Comparison of ENCODE assay signal across 21 mouse cellular contexts in genomic region chr16:49069256-49069963, GRCm38 (mm10). TPM values are rescaled to one million over a fixed set of nuclear protein-coding genes. Genes with fewer than 3 reads are reported as not detected.
DNase-seq lines count a peak whose midpoint lies in the region; ATAC-seq and TF ChIP-seq lines count a peak whose summit lies in the region.
"Had no signal": no experiment of that assay in that cellular context is flagged by ENCODE, and none has a peak within 500 bp of the region (broad histone marks: within the 10 kb centered on the region; RNA-seq: fewer than 3 reads in every experiment).

No protein-coding gene starts in this region.

- H3K4me1 ChIP-seq in forebrain, embryonic 12.5 days, result no peaks in the 10 kb centered on the region
- no peaks in the 10 kb centered on the region for H3K4me1 ChIP-seq in forebrain, embryonic 16.5 days (replicated peaks; ENCODE audit: control insufficient read depth, insufficient read depth, low read length)
- no peaks in the 10 kb centered on the region for H3K4me1 ChIP-seq in hindbrain, embryonic 15.5 days (replicated peaks)
- H3K4me1 ChIP-seq: heart, embryonic 10.5 days; limb, embryonic 15.5 days; megakaryocyte, embryonic 14.5 days had no signal

- TF ChIP-seq CTCF in brain, embryonic 14.5 days (IDR thresholded peaks at IDR 0.05; ENCODE audit: borderline replicate concordance, extremely low read depth, insufficient read depth, insufficient read length), result no peak

- H3K4me3 ChIP-seq in forebrain, embryonic 12.5 days (replicated peaks), result no peak overlapping the region
- H3K4me3 ChIP-seq in forebrain, embryonic 16.5 days (replicated peaks; ENCODE audit: low read length), result no peak overlapping the region
- H3K4me3 ChIP-seq in hindbrain, embryonic 15.5 days, result no peak overlapping the region
- H3K4me3 ChIP-seq: erythroblast, embryonic 14.5 days; heart, embryonic 10.5 days; limb, embryonic 15.5 days; megakaryocyte, embryonic 14.5 days had no signal

- H3K27me3 ChIP-seq in forebrain, embryonic 12.5 days, result no peaks in the 10 kb centered on the region
- no peaks in the 10 kb centered on the region for H3K27me3 ChIP-seq in forebrain, embryonic 16.5 days (replicated peaks; ENCODE audit: control insufficient read depth, insufficient read depth, low read length)
- no peaks in the 10 kb centered on the region for H3K27me3 ChIP-seq in hindbrain, embryonic 15.5 days
- H3K27me3 ChIP-seq: limb, embryonic 15.5 days; megakaryocyte, embryonic 14.5 days had no signal

- TF ChIP-seq POLR2A in brain, embryonic 14.5 days (IDR thresholded peaks at IDR 0.05; ENCODE audit: borderline replicate concordance, extremely low read depth, insufficient read depth, insufficient read length, poor library complexity, severe bottlenecking), result no peak

- no peak overlapping the region for H3K27ac ChIP-seq in forebrain, embryonic 12.5 days
- H3K27ac ChIP-seq in forebrain, embryonic 16.5 days (ENCODE audit: low read length), result no peak overlapping the region
- no peak overlapping the region for H3K27ac ChIP-seq in hindbrain, embryonic 15.5 days (replicated peaks)
- H3K27ac ChIP-seq: heart, embryonic 10.5 days; limb, embryonic 15.5 days had no signal

- H3K36me3 ChIP-seq in forebrain, embryonic 12.5 days (replicated peaks), result no peaks in the 10 kb centered on the region
- H3K36me3 ChIP-seq in forebrain, embryonic 16.5 days (ENCODE audit: control insufficient read depth, insufficient read depth), result no peaks in the 10 kb centered on the region
- no peaks in the 10 kb centered on the region for H3K36me3 ChIP-seq in hindbrain, embryonic 15.5 days
- H3K36me3 ChIP-seq: heart, embryonic 10.5 days; limb, embryonic 15.5 days had no signal

- no peak overlapping the region for H3K9ac ChIP-seq in forebrain, embryonic 12.5 days
- H3K9ac ChIP-seq in forebrain, embryonic 16.5 days (replicated peaks; ENCODE audit: low read depth, low read length), result no peak overlapping the region
- no peak overlapping the region for H3K9ac ChIP-seq in hindbrain, embryonic 15.5 days
- H3K9ac ChIP-seq: limb, embryonic 15.5 days had no signal

- H3K9me3 ChIP-seq in forebrain, embryonic 12.5 days, result no peaks in the 10 kb centered on the region
- no peaks in the 10 kb centered on the region for H3K9me3 ChIP-seq in forebrain, embryonic 16.5 days (ENCODE audit: control insufficient read depth, low read length)
- H3K9me3 ChIP-seq in hindbrain, embryonic 15.5 days, result no peaks in the 10 kb centered on the region
- H3K9me3 ChIP-seq: heart, embryonic 10.5 days; limb, embryonic 15.5 days; megakaryocyte, embryonic 14.5 days had no signal

- WGBS in forebrain, embryonic 12.5 days, result 69% methylated on average over 5 of the region's 5 CpGs
- 59% methylated on average over 5 of the region's 5 CpGs for WGBS in forebrain, embryonic 16.5 days
- 62% methylated on average over 5 of the region's 5 CpGs for WGBS in hindbrain, embryonic 15.5 days

- peak; percentile 29 for DNase-seq in brain, adult 2 months (ENCODE audit: low read depth, low spot score)
- DNase-seq in brain, embryonic 14.5 days (ENCODE audit: low read depth), result peak; percentile 77
- DNase-seq in heart, adult 11 months, result no peak
- DNase-seq in ovary, postnatal 10 days (ENCODE audit: low spot score), result no peak
- DNase-seq in adrenal gland, postnatal 4 days (ENCODE audit: low spot score in 2 of 2), result no peak
- DNase-seq: cerebellum, adult 9-11 months; gastrocnemius, postnatal 36 days; heart, postnatal 10 days; kidney, postnatal 4 days; lung, postnatal 14 days; thymus, postnatal 4 days had no signal

- H3K4me2 ChIP-seq in forebrain, embryonic 12.5 days, result no peak overlapping the region
- H3K4me2 ChIP-seq in forebrain, embryonic 16.5 days (ENCODE audit: low read length), result no peak overlapping the region
- H3K4me2 ChIP-seq in hindbrain, embryonic 15.5 days, result no peak overlapping the region
- H3K4me2 ChIP-seq: limb, embryonic 15.5 days had no signal

- ATAC-seq in forebrain, embryonic 12.5 days (ENCODE audit: low FRiP score), result peak; percentile 55; the same call in 1 of the 2 replicates
- ATAC-seq in forebrain, embryonic 16.5 days, result no peak
- ATAC-seq in hindbrain, embryonic 15.5 days (ENCODE audit: low FRiP score, low read depth), result peak; percentile 56; the same call in 1 of the 2 replicates

RNA-seq across cellular contexts. Expression of gene Myh15, which starts 12.1 kb away (rescaled TPM):
- polyA plus RNA-seq in forebrain, embryonic 12.5 days (2016; fragmentation: Nextera tagmentation; extraction: Ambion mirVana), result 0.04 and 0.05 TPM in 2 replicates
- 0.05 and 0.09 TPM in 2 replicates for polyA plus RNA-seq in forebrain, embryonic 16.5 days (2015; fragmentation: Nextera tagmentation; extraction: Ambion mirVana)
- 0.01 and 0.08 TPM in 2 replicates for polyA plus RNA-seq in brain, embryonic 14.5 days (2012; rRNA removed)
- polyA plus RNA-seq in hindbrain, embryonic 15.5 days (2015; fragmentation: Nextera tagmentation; extraction: Ambion mirVana), result 0.08 and 0.09 TPM in 2 replicates
- total RNA-seq in adrenal gland, postnatal 4 days (2021), result not detected
- total RNA-seq: gastrocnemius, postnatal 36 days; heart, postnatal 10 days had no signal
- polyA plus RNA-seq: erythroblast, embryonic 14.5 days; heart, embryonic 10.5 days; intestine, embryonic 14.5 days; kidney, embryonic 14.5 days; liver, embryonic 16.5 days had no signal

Comparison
In these comparisons a context has a peak if more than half of its experiments do, and no peak if none do; other contexts are left out.
1. DNase-seq: peak in brain, adult 2 months (single experiment) and brain, embryonic 14.5 days (single experiment); none in heart, adult 11 months (single experiment), ovary, postnatal 10 days (single experiment) and adrenal gland, postnatal 4 days (0 of 2).